Mouse (Mus musculus): ENCODE data around the gene Eef2.

Eef2 gene

DNA sequence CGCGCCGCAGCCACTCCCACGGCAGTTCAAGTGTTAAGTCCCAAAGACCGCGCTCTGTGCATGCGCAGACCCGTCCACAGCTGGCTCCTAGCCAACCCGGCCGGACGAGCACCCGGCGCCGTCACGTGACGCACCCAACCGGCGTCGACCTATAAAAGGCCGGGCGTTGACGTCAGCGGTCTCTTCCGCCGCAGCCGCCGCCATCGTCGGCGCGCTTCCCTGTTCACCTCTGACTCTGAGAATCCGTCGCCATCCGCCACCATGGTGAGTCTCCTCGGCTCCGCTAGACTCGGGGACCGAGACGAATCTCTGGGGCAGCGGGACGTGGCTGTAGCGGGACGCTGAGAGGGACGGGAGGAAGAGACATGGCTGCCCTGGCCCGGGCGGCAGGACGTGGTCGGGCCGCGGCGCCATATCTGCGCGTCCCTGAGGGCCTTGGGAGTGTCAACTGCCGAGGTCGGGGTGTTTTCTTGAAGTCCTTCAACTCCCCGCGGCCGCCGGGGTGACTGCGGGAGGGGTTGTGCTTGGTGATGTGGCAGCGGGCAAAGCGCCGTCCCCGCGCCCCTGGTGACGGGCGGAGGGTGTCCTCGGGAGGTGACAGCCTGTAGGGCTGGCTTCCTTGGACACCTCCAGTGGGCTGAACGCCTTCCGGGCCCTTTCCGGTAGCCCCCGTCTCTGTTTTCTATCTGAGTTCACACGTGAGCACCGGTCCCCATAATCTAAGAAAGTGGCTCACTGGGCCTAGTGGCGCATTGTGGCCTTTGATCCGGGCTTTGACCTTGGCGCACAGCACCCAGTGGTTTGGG is at the start of gene Eef2:
Gene Eef2, plus strand, starts transcription at position 166 of the 806 bp plus-strand sequence.
- TF ChIP-seq GATA4 (IDR thresholded peaks at IDR 0.05; ENCODE audit: insufficient replicate concordance, low read length) = no peak

DNA sequence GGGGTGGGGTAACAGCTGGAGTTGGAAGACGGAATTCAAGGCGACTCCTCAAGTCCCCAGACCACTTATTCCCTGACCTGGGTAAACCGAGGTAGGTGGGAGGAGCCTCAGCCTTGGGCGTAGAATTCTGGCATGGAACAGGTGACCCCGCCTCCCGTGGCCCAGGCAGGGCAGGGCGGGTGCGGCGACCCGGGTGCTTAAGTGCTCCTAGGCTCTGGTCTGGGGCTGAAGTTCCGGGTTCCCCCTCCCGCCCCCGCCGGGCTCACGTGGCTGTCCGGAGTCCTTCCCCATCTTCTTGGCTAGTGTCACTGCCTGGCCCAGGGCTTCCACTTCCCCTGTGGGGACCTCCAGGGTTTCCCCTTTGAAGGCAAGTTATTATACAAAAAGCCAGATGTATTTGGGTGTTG is 42.2 kb upstream of the Eef2 start:
- peak; percentile 8; the same call in 1 of the 2 replicates for TF ChIP-seq GATA4 (IDR thresholded peaks at IDR 0.05; ENCODE audit: insufficient replicate concordance, low read length)

- TF ChIP-seq GATA4 (IDR thresholded peaks at IDR 0.05; ENCODE audit: insufficient replicate concordance, low read length) = no peak
These were observed 41.3 kb upstream of the Eef2 start, which contains the start of gene Zbtb7a for GRCm38 (mm10) chr10:81134966-81135681. Gene Zbtb7a, plus strand, starts transcription at chr10:81135220.

DNA sequence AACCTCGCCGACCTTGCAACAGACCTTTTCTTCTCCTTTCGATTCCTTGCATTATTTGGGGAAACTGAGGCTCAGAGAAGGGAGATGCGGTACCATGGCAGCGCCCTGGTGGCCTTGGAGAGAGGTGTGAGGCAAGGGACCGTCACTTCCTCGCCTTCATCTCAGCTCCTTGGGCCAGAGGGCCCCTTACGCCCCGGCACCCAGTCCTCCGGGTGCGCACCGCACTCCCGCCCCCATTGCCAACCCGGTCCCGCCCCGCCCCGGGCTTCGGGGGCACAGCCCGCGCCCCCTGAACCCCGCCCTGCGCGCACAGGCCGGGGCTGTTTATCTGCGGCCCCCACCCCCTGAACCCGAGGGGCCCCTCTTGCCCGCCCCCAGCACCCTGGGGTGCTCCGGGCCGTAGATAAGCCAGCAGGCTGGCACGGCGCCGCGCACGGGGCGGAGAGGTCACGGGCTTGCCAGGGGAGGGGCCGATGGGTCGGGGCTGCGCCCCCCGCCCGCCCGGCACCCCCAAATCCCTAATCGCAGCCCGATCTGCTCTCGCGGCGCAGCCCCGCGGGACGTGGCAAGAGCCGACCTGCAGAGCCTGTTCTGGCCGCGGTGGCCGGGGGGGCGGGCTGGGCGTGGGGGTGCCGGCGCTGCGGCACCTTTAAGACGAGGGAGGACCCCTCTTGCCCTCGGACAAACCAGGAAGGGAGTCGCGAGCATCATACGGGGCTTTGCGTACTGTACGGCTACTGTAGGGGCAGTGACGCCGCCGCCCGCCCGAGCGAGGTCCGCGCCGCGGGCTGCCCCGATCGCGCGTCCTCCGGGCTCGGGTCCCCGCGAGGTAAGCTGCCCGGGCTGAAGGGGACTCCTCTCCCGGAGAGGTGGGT is 40.4 kb upstream of the Eef2 start:
- peak; percentile 39; the same call in 1 of the 2 replicates for TF ChIP-seq GATA4 (IDR thresholded peaks at IDR 0.05; ENCODE audit: insufficient replicate concordance, low read length)

- no peak for TF ChIP-seq GATA4 (IDR thresholded peaks at IDR 0.05; ENCODE audit: insufficient replicate concordance, low read length)
These were observed 39.7 kb upstream of the Eef2 start for GRCm38 (mm10) chr10:81136706-81137231.

- peak; percentile 84; the same call in 1 of the 2 replicates for TF ChIP-seq GATA4 (IDR thresholded peaks at IDR 0.05; ENCODE audit: insufficient replicate concordance, low read length)
These were observed 38.9 kb upstream of the Eef2 start for GRCm38 (mm10) chr10:81137252-81138130.

DNA sequence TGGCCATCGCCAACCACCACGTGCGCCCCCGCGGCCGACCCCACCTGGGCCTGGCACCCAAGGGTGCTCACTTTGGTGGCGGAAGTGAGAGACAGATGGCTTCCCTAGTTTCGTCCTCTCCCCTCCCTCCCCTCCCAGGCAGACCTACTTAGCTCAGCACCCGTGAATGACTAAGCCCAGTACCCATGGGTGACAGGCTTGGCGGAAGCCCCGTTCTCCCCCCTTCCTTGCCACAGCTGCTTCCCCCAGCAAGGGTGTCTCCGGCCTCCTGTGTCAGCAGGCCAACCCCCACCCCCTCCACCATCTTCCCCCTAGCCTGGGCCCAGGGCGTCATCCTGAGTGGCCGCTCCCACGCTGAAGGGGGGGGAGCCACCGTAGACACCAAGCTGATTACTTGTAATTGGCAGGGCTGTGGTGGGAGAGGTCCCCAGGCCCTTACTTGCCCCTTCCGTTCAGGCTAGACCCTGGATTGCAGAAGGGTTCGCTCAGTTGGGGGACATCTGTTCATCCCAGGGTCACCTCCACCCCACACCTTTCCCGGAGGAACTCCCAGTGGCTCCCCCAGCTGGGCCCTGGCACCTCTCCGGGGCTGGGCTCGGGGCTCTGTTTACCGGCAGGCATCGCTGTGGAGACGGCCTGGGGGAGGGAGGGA is 38.2 kb upstream of the Eef2 start:
- no peak for TF ChIP-seq GATA4 (IDR thresholded peaks at IDR 0.05; ENCODE audit: insufficient replicate concordance, low read length)

- TF ChIP-seq GATA4 (IDR thresholded peaks at IDR 0.05; ENCODE audit: insufficient replicate concordance, low read length) = no peak
These were observed 37.5 kb upstream of the Eef2 start for GRCm38 (mm10) chr10:81138821-81139528.

- TF ChIP-seq GATA4 (IDR thresholded peaks at IDR 0.05; ENCODE audit: insufficient replicate concordance, low read length) = no peak
These were observed 36.9 kb upstream of the Eef2 start for GRCm38 (mm10) chr10:81139529-81139846.

DNA sequence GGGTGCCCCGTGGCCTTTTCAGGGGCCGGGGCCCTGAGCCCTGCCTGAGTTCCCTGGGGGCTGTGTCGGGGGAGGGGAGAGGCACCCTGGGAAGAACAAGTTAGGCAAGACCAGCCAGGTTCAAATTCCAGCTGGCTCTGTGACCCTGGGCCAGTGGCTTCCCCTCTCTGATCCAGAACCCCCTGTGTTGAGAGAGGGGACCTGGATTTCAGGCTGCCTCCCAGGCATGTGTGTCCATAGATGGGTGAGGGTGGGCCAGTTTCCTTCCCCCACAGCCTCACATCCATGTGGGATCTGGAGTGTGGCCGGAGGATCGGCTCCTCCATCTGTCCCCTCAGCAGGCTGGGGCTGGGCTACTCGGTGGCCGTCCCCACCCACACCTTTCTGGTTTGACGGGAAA is 36.4 kb upstream of the Eef2 start:
- no peak for TF ChIP-seq GATA4 (IDR thresholded peaks at IDR 0.05; ENCODE audit: insufficient replicate concordance, low read length)

- no peak for TF ChIP-seq GATA4 (IDR thresholded peaks at IDR 0.05; ENCODE audit: insufficient replicate concordance, low read length)
These were observed 35.5 kb upstream of the Eef2 start for GRCm38 (mm10) chr10:81140717-81141454.

DNA sequence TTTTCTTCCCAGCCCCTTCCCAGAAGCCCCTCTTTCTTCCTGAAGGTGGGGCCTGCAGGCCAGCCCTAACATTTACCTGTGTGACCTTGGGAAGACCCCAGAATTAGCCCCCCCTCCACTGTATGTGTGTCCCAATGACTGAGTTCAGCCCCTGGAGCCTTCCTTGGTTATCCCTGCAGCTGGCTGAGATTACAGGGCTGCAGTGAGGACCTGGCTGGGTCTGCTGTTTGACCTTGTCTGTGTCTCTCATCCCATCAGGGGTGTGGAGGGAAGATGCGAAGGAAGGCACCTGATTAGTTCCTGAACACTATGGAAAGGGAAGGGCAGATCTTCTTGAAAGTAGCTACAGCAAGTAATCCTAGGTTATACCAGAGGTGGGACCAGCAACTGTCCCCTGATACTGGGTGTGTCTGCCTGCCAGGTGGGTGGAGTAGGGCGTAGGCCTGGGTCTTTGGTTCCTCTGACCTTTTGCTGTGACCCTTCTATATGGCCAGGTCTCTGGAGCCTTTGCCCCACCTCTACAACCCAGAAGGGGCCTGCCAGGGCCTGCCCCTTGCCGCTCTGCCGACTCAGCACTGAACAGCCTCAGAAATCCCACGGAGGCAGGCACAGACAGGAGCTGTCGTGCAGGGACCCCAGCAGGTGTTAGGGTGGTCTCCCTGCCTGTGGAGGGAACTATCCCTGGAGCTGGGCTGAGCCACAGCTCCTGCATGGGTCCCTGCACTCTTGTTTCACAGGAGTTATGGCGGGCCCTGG is 34.8 kb upstream of the Eef2 start:
- no peak for TF ChIP-seq GATA4 (IDR thresholded peaks at IDR 0.05; ENCODE audit: insufficient replicate concordance, low read length)

Measured in liver, adult (tissue).